Mouse (Mus musculus) spleen, postnatal 14 days (tissue): Measurements from ENCODE around the gene Cacna2d3.

Experiments
- DNase-seq, 2 experiments: peaks; one replicate each; pipeline ENCODE4 v3.0.0; 2021 to 2022; ENCODE audit warnings: low spot score in 2 of 2

Gene Cacna2d3

GRCm38 (mm10) chr14:29077418-29077817 is 644.2 kb downstream of the Cacna2d3 start:
- DNase-seq = no peak

- DNase-seq = no peak
Observed at GRCm38 (mm10) chr14:29073747-29074146, 647.9 kb downstream of the Cacna2d3 start.

- no peak for DNase-seq
Observed at GRCm38 (mm10) chr14:29062676-29063075, 659.0 kb downstream of the Cacna2d3 start.

- no peak for DNase-seq
Observed at GRCm38 (mm10) chr14:29061491-29061890, 660.2 kb downstream of the Cacna2d3 start.

GRCm38 (mm10) chr14:29060679-29061078 is 661.0 kb downstream of the Cacna2d3 start:
- DNase-seq = no peak

- DNase-seq = no peak
Observed at GRCm38 (mm10) chr14:29051951-29052835, 669.5 kb downstream of the Cacna2d3 start.

DNA sequence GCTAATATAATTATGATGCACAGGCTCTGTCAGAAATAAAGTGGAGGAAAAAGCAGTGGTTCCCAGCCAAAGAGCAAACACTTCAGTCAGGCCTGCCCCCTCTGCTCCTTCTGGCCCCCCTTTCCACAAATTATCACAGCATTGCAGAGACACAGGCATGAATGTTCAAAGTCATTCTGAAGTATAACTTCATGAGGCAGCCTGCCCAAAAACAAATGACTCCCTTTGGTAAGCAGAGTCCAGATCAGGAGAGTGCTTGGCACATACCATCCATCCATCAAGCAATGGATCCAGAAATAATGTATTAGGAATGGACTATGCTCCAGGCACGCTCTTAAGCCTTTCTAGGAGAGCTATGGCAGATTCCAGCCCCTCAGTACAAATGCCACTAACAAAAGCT is 679.3 kb downstream of the Cacna2d3 start:
- DNase-seq = no peak

DNA sequence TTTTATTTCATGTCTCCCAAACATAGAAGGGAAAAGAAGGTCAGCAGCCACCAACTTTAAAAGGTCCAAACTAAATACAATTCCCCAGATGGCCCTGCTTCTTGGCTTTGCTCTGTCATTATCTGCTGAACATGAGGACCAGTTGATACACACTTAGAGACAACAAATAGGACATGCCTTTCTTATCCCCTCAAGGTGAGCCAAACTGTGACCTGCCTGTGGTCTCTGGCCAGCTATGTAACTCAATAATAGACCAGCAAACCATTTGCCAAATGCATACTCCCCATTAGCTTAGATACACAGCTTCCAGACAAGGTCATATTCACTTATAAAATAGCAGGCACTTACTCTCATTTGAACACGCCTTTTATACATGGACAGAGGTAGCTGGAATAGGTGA is 680.2 kb downstream of the Cacna2d3 start:
- DNase-seq = no peak

GRCm38 (mm10) chr14:29040606-29041364 is 680.9 kb downstream of the Cacna2d3 start:
- DNase-seq = no peak

- DNase-seq = no peak
Observed at GRCm38 (mm10) chr14:29038246-29038645, 683.4 kb downstream of the Cacna2d3 start.

GRCm38 (mm10) chr14:29031858-29032395 is 689.7 kb downstream of the Cacna2d3 start:
- no peak for DNase-seq

DNA sequence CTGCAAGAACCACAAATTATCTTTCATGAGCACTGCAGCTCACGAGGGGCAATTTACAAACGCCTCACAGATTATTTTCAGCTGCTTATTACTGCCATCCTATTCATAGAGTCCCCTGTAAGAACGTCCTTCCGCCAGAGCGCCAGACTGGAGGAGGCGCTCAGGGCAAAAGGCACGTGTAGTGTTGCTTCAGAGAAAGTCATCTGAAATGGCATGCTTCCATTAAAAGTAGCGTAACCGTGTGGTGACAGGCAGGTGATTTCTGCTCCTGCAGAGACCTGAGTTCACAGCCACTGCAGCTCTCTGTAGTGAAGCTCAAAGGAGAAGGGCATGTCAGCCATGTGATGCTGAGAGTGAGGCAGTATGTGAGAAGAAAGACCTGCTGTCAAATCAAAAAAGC is 691.1 kb downstream of the Cacna2d3 start:
- no peak for DNase-seq

DNA sequence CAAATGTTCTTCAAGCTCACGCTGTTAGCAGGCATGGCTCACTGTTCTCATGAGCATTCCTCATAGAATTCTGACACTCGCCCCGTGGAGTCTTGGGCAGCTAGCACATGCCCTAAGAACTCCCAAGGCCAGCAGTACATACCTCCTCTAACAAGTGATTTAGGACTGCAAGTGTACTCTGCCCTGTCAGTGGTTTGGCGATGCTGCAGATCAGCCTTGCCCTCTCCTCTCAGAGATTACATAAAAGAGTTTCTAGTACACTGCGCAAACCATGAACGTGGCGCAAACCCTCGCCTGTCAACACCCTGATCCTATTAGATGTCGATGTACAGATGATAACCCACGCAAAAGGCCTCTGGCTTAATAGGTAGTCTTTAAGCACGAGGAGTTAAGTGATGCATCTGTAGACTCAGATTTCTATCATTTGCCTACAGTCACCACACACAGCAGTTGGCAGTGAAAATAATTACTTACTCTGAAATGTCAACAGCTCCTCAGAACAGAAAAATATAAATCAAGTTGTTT is 691.7 kb downstream of the Cacna2d3 start:
- DNase-seq = no peak

GRCm38 (mm10) chr14:29029107-29029469 is 692.6 kb downstream of the Cacna2d3 start:
- DNase-seq = no peak

DNA sequence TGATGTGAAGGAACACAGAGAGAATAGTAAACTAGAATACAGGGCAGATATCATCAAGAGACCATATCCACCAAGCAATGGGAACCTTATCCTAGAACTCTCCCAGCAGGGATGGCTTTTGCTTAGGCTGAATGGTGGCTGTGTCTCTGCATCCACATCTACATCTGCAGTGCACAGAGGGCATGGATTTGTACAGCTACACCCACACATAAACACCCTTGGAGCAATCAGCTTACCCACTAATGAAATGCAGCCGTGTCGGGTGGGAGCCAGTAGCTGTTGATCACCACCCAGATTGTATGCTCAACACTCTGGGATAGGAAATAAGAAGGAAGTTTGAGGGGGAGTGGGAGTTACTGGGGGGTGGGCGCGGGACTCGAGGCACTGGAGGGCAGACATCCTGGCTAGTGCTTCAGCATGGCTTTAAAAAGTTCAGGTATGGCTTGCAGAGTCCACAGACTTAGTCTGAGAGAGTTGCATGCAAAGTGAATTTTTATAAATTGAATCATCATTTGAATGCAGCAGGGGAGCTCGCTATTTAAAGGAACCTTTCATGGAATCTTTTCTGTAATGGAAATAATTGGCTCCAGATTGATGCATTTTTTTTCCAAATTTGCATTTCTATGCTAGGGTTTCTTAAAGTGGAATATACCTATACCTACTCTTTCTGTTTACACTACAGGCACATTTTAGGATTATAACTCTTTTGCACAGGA is 693.1 kb downstream of the Cacna2d3 start:
- no peak for DNase-seq

GRCm38 (mm10) chr14:29027276-29027675 is 694.4 kb downstream of the Cacna2d3 start:
- DNase-seq = no peak

GRCm38 (mm10) chr14:29025335-29025734 is 696.3 kb downstream of the Cacna2d3 start:
- DNase-seq = no peak

DNA sequence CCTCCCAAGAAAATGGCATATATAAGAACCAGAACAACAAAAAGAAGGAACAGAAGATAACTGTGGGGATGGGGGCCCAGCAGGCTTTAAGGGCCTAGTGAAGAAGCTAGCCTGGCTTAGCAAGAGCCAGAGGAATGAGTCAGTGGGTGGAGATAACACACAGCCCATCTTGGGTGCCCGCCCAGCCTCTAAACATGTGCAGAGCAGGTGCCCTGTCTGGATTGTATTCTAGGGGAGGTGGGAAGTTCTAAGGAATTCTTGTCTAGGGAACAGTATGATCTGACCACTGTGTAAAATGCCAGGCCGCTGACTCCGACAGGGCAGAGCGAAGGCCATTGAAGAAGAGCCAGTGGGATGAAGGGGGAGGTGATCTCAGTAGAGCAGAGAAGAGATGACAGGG is 698.4 kb downstream of the Cacna2d3 start:
- no peak for DNase-seq

GRCm38 (mm10) chr14:29021295-29021694 is 700.4 kb downstream of the Cacna2d3 start:
- no peak for DNase-seq

DNA sequence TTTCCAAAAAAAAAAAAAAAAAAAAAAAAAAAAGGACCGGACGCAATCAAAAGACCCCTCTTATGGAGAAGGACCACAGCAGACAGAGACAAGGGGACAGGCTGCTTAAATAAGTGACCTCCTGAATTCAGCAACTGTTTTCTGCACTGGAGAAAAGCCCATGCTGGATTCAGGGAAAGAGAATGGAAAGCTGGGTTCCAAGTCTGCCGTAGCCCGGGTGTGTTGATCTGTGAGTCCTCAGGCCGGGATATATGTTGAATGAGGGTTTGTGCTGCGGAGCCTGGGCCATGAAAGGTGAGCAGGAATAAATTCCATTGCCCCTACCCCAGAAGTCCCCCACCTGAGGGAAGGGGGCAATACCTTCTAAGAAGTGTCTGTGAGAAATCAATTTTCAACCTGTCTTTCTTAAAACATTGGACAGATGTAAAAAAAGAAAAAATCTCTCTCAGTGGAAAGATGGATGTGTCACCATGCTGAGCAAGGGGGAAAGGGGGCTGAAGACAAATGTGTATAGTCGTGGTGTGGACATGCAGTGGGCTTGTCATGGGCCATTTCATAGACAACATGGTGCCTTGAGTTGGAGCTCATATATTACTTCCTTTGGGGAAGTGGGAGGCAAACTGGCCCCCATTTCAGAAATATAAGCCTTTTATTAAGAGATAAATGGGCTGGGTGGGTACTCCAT is 703.2 kb downstream of the Cacna2d3 start:
- no peak for DNase-seq

DNA sequence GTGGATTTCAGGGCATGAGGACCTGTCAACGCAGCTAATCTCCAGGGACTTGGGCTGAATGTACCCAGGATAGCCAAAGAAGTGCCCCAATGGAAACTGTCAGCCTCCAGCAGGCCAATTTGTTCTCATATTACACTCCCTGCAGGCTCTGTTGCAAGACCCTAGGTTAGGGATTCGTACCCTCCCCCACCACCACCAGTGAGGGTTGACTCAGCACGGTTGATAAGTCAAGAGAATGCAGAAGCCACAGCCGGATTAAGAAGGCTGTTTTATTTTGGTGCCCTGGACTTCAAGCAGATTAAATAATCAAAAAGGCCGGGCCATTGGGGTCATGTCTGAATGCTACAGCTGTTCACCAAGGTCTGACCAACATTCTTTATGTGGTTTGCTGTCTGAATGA is 703.8 kb downstream of the Cacna2d3 start, which contains the start of gene Lrtm1:
TSS of gene Lrtm1 (plus strand) at position 326 of the 400 bp plus-strand sequence.
- no peak for DNase-seq
